Mouse (Mus musculus): ENCODE results near the gene Smad3. TPM values are rescaled to one million over a fixed set of nuclear protein-coding genes. Genes with fewer than 3 reads are reported as not detected.

The Smad3 gene
- total and polyA plus RNA-seq, 3 experiments, result 0.81 to 1.5 (median 1.2) TPM

Other genes with a start within 250 kb of the Smad3 start
- gene Iqch, start 155.5 kb downstream of the Smad3 start, total RNA-seq (2012; rRNA removed), result 0.04 TPM in 2 replicates
- gene Iqch, start 155.5 kb downstream of the Smad3 start, total RNA-seq (2014; rRNA removed), result 0.08 and 0.15 TPM in 2 replicates
- gene Iqch, start 155.5 kb downstream of the Smad3 start, polyA plus RNA-seq (2012; ENCODE audit: insufficient read length, low read depth), result 0.18 and 0.21 TPM in 2 replicates
- 14.3 and 14.5 TPM in 2 replicates for gene Aagab, start 155.3 kb downstream of the Smad3 start, total RNA-seq (2012; rRNA removed)
- 14.3 and 14.5 TPM in 2 replicates for gene Aagab, start 155.3 kb downstream of the Smad3 start, total RNA-seq (2014; rRNA removed)
- 27.8 and 36.6 TPM in 2 replicates for gene Aagab, start 155.3 kb downstream of the Smad3 start, polyA plus RNA-seq (2012; ENCODE audit: insufficient read length, low read depth)

Data from CH12.LX (cell line).